Mouse (Mus musculus) cerebellum, adult 9-10 months (tissue): Measurements from ENCODE around the gene Fam57b.

Experiments
- DNase-seq: peaks from one replicate; pipeline ENCODE4 v3.0.0; 2022

The Fam57b gene

GRCm38 (mm10) chr7:126832036-126832598 is 34.6 kb downstream of the Fam57b start:
- peak; percentile 88 for DNase-seq

- DNase-seq, result no peak
Observed at GRCm38 (mm10) chr7:126833294-126833693, 35.8 kb downstream of the Fam57b start.

GRCm38 (mm10) chr7:126843276-126843675 is 45.8 kb downstream of the Fam57b start:
- no peak for DNase-seq

GRCm38 (mm10) chr7:126845516-126845915 is 48.0 kb downstream of the Fam57b start:
- DNase-seq, result no peak

- DNase-seq, result no peak
Observed at GRCm38 (mm10) chr7:126847116-126847420, 49.6 kb downstream of the Fam57b start, which contains the start of gene Doc2a. Gene Doc2a, plus strand, starts transcription at chr7:126847416.

- DNase-seq, result no peak
Observed at GRCm38 (mm10) chr7:126847421-126848398, 50.2 kb downstream of the Fam57b start.

GRCm38 (mm10) chr7:126848794-126849193 is 51.3 kb downstream of the Fam57b start:
- no peak for DNase-seq

- no peak for DNase-seq
Observed at GRCm38 (mm10) chr7:126850161-126850560, 52.7 kb downstream of the Fam57b start.

GRCm38 (mm10) chr7:126851192-126851591 is 53.7 kb downstream of the Fam57b start:
- DNase-seq, result no peak

- DNase-seq, result peak; percentile 16
Observed at GRCm38 (mm10) chr7:126853454-126853853, 56.0 kb downstream of the Fam57b start.

- DNase-seq, result peak; percentile 66
Observed at GRCm38 (mm10) chr7:126855641-126856040, 58.2 kb downstream of the Fam57b start.

GRCm38 (mm10) chr7:126856741-126857420 is 59.4 kb downstream of the Fam57b start:
- no peak for DNase-seq

GRCm38 (mm10) chr7:126860987-126861386 is 63.5 kb downstream of the Fam57b start:
- DNase-seq, result no peak

- peak; percentile 96 for DNase-seq
Observed at GRCm38 (mm10) chr7:126861429-126862130, 64.1 kb downstream of the Fam57b start, which contains the start of gene Hirip3. Gene Hirip3, plus strand, starts transcription at chr7:126861972.

GRCm38 (mm10) chr7:126862147-126862784 is 64.8 kb downstream of the Fam57b start, which contains the start of gene Ino80e:
Gene Ino80e, minus strand, starts transcription at chr7:126862377.
- DNase-seq, result peak; percentile 96

GRCm38 (mm10) chr7:126863791-126864190 is 66.3 kb downstream of the Fam57b start:
- DNase-seq, result no peak

GRCm38 (mm10) chr7:126867534-126867933 is 70.1 kb downstream of the Fam57b start:
- DNase-seq, result no peak

GRCm38 (mm10) chr7:126868003-126868402 is 70.5 kb downstream of the Fam57b start:
- DNase-seq, result no peak

GRCm38 (mm10) chr7:126869780-126870519 is 72.5 kb downstream of the Fam57b start:
- DNase-seq, result no peak

GRCm38 (mm10) chr7:126870520-126870891 is 73.0 kb downstream of the Fam57b start:
- no peak for DNase-seq

GRCm38 (mm10) chr7:126877239-126877638 is 79.8 kb downstream of the Fam57b start:
- no peak for DNase-seq
